Mouse (Mus musculus) heart, postnatal 10 days (tissue): ENCODE results near the gene Magi3. TPM values are rescaled to one million over a fixed set of nuclear protein-coding genes. Genes with fewer than 3 reads are reported as not detected.
A peak's percentile ranks its signal among the peaks of the same experiment; 100 is the strongest.

ENCODE experiments used
- DNase-seq, 2 experiments: peaks; one replicate each; pipeline ENCODE4 v3.0.0; 2021
- intact Hi-C: fragments of 180-260 bp; cut with DNase I; formaldehyde crosslinking; loops from one replicate; pipeline ENCODE4 v1.15.1; 2025
- total RNA-seq, 2 experiments: library from RNA; stranded (reverse); gene quantifications; 2 replicates each; pipeline ENCODE4 v1.2.3; 2021

Magi3 gene
- total RNA-seq, 2 experiments from 2014 or later = 32.4 to 58.9 TPM

GRCm38 (mm10) chr3:103967861-103968691 lies 252.1 kb downstream of the Magi3 start, which contains the start of gene Phtf1:
Gene Phtf1, plus strand, starts transcription at chr3:103968110.
- intact Hi-C loops = loop anchor here (1.0 to 2.0 kb wide), 2 partner anchors 53 to 474 kb away; partner anchors contain the start of gene Rsbn1

GRCm38 (mm10) chr3:103967231-103967630 lies 252.9 kb downstream of the Magi3 start:
- intact Hi-C loops = loop anchor here (1.0 to 2.0 kb wide), 2 partner anchors 52 to 475 kb away; partner anchors contain the start of gene Rsbn1
- no peak for DNase-seq

More at GRCm38 (mm10) chr3:103967861-103968691, 252.1 kb downstream of the Magi3 start, which contains the start of gene Phtf1:
- DNase-seq = peak; percentile 91 to 92
